Mouse (Mus musculus) forebrain, postnatal 0 days (tissue): ENCODE measurements around the gene Sptlc3. TPM values are rescaled to one million over a fixed set of nuclear protein-coding genes. Genes with fewer than 3 reads are reported as not detected.

ENCODE experiments used
- ATAC-seq: fragments of 200-750 bp; cut with Nextera tagmentation; 2 replicates; pipeline ENCODE4 v1.8.0; 2017; ENCODE audit warnings: mild to moderate bottlenecking, moderate library complexity
- DNase-seq: peaks from one replicate; pipeline ENCODE4 v3.0.0-alpha.2; 2015
- H3K27ac ChIP-seq: fragments of 300-500 bp; sonication (generic); 2 replicates; pipeline ENCODE4 v1.5.1; 2014; ENCODE audit warnings: low read depth, mild to moderate bottlenecking, antibody characterized with exemption, low read length, moderate library complexity, mixed read lengths
- H3K27me3 ChIP-seq: fragments of 300-500 bp; sonication (generic); 2 replicates; pipeline ENCODE4 v1.6.1; 2014; ENCODE audit warnings: mild to moderate bottlenecking, low read length, mixed read lengths; ENCODE audit not compliant: insufficient read depth
- H3K36me3 ChIP-seq: fragments of 300-500 bp; sonication (generic); 2 replicates; pipeline ENCODE4 v1.6.1; 2014; ENCODE audit warnings: mild to moderate bottlenecking, moderate library complexity; ENCODE audit not compliant: insufficient read depth
- H3K4me1 ChIP-seq: fragments of 300-500 bp; sonication (generic); 2 replicates; pipeline ENCODE4 v1.6.1; 2014; ENCODE audit warnings: antibody characterized with exemption; ENCODE audit not compliant: insufficient read depth
- H3K4me2 ChIP-seq: fragments of 300-500 bp; sonication (generic); 2 replicates; pipeline ENCODE4 v1.6.1; 2014; ENCODE audit warnings: low read depth, mild to moderate bottlenecking, moderate library complexity
- H3K4me3 ChIP-seq: fragments of 300-500 bp; sonication (generic); 2 replicates; pipeline ENCODE4 v1.5.1; 2014; ENCODE audit warnings: low read depth, low read length, mixed read lengths
- H3K9ac ChIP-seq: fragments of 300-500 bp; sonication (generic); 2 replicates; pipeline ENCODE4 v1.6.1; 2014; ENCODE audit warnings: mild to moderate bottlenecking
- H3K9me3 ChIP-seq: fragments of 300-500 bp; sonication (generic); 2 replicates; pipeline ENCODE4 v1.6.1; 2016; ENCODE audit warnings: low read length
- CTCF ChIP-seq: sonication (generic); IDR thresholded peaks from 2 replicates; pipeline ENCODE4 v1.5.1; 2016; ENCODE audit warnings: antibody characterized with exemption, control low read depth, low read depth
- WGBS: fragments of 180-500 bp; shearing (Covaris S2); extraction: QIAGEN DNeasy Blood & Tissue Kit; methylation state at CpG from one replicate; pipeline ENCODE4 v1.1.7; 2014; 5-methylcytosine and 5-hydroxymethylcytosine counted together
- polyA plus RNA-seq: library from polyadenylated mRNA; unstranded; fragments of >200 nt; fragmentation: Nextera tagmentation; extraction: Ambion mirVana; gene quantifications from 2 replicates; pipeline ENCODE4 v1.2.1, GENCODE M21; 2015
- total RNA-seq: library from RNA; depleted of rRNA; stranded (reverse); fragments of >200 nt; gene quantifications from 2 replicates; pipeline ENCODE4 v1.2.3, GENCODE M21; 2014

The Sptlc3 gene
- total and polyA plus RNA-seq, 2 experiments from 2014 or later = 0.27 to 0.48 TPM

DNA sequence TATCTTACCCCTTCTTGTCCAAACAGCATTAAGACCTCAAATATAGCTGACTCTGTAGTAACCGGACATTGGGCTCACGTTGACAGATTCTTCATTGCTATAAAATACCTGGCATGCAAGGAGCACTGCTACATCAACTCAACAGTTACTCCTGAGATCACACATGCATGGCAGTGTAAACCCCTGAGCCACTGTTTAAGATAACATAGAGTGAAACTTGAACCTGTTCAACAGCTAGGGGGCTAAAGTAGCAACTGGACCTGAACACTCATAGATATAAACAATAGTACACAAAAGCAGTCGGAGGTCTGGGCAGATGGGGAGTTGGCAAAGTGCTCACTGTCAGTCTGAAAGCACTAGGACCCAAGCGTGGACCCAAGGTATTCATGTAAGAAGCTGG, 140.8 kb downstream of the Sptlc3 start:
- no peaks in the 10 kb centered on the region for H3K4me1 ChIP-seq
- H3K27me3 ChIP-seq = no peaks in the 10 kb centered on the region
- H3K36me3 ChIP-seq = no peaks in the 10 kb centered on the region
- no peaks in the 10 kb centered on the region for H3K9me3 ChIP-seq
- no peak overlapping the region for H3K27ac ChIP-seq
- H3K4me2 ChIP-seq = no peak overlapping the region
- 83% methylated on average over 4 of the region's 4 CpGs for WGBS
- no peak overlapping the region for H3K4me3 ChIP-seq
- no peak overlapping the region for H3K9ac ChIP-seq
- no peak for TF ChIP-seq CTCF
- DNase-seq = no peak
- ATAC-seq = no peak

DNA sequence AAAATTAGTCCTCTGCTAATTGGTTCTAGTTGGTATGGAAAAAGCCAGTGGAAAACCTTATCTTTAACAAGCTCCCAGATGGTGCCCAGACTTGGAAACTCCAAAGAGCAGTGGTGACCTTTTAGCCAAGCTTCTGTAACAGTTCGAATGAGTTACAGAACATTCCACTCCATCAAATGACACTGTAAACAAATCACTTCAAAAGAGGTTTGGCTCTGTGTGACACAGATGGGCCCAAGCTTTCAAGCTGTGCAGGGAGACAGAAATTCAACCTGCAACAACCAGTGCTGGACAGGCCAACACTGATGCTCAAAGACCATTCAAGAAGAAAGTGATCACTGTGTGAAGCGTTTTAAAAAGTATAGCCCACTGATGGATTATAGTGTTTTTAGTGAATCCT, 144.1 kb downstream of the Sptlc3 start:
- Histone ChIP-seq H3K9me3 (no peaks in the 10 kb centered on the region), H3K4me3 (no peak overlapping the region), H3K36me3 (no peaks in the 10 kb centered on the region), H3K4me2 (no peak overlapping the region), H3K9ac (no peak overlapping the region), H3K27me3 (no peaks in the 10 kb centered on the region), H3K27ac (no peak overlapping the region), H3K4me1 (no peaks in the 10 kb centered on the region)
- ATAC-seq (no peak), DNase-seq (no peak)
- 62% methylated on average over 2 of the region's 2 CpGs for WGBS
- no peak for TF ChIP-seq CTCF

DNA sequence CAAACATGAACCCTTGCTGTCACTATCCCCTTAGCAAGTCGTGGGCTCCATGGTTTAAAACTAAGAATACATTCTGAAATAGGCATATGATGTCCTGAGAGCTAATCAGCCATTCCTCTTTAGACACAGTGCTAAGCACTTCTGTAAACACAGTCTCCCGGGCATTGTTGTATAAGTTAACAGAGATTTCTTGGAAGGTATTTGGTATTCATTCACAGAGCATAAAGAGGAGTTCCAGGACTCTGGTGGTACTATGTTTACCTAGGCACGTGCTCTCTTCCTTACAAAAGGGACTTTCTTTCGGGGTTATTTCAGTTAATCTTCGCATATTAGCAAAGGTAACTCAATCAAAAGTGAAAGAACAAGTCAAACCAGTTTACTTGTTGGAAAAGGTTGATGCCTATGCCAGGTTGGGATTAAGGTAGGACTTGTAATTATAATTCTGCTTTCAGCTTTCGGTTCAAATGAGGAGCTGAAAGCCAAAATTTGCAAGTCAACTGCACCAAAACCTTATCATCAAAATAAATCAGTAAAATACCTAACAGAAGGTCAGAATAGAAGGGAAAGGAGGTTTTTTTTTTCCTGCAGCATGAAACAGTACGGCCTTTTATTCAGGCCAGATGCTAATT, 148.2 kb downstream of the Sptlc3 start:
- ATAC-seq = no peak
- no peak overlapping the region for H3K4me2 ChIP-seq
- H3K27me3 ChIP-seq = no peaks in the 10 kb centered on the region
- DNase-seq = no peak
- no peaks in the 10 kb centered on the region for H3K36me3 ChIP-seq
- WGBS = 35% methylated on average over 7 of the region's 7 CpGs
- H3K27ac ChIP-seq = no peak overlapping the region
- no peak for TF ChIP-seq CTCF
- H3K9me3 ChIP-seq = no peaks in the 10 kb centered on the region
- H3K4me3 ChIP-seq = no peak overlapping the region
- H3K4me1 ChIP-seq = no peaks in the 10 kb centered on the region
- H3K9ac ChIP-seq = no peak overlapping the region

- H3K4me3 ChIP-seq = no peak overlapping the region
- ATAC-seq (peak; percentile 16; the same call in 1 of the 2 replicates), DNase-seq (no peak)
- H3K27me3 ChIP-seq = peaks cover 3% of the 10 kb centered on the region; the same call in 1 of the 2 replicates
- H3K27ac ChIP-seq = no peak overlapping the region
- no peak for TF ChIP-seq CTCF
- H3K36me3 ChIP-seq = no peaks in the 10 kb centered on the region
- H3K9me3 ChIP-seq = no peaks in the 10 kb centered on the region
- H3K4me1 ChIP-seq = no peaks in the 10 kb centered on the region
- no peak overlapping the region for H3K9ac ChIP-seq
- WGBS = 81% methylated on average over 3 of the region's 3 CpGs
- H3K4me2 ChIP-seq = no peak overlapping the region
Measured at GRCm38 (mm10) chr2:139649518-139649917, 155.8 kb downstream of the Sptlc3 start.

GRCm38 (mm10) chr2:139656750-139657149, 163.0 kb downstream of the Sptlc3 start:
- ATAC-seq (0 out of 2 replicates have a peak, but pooled peaks have one; percentile 29), DNase-seq (no peak)
- no peaks in the 10 kb centered on the region for H3K36me3 ChIP-seq
- H3K4me3 ChIP-seq = no peak overlapping the region
- WGBS = 23% methylated on average over 4 of the region's 4 CpGs
- peaks cover 19% of the 10 kb centered on the region for H3K27me3 ChIP-seq
- no peak overlapping the region for H3K9ac ChIP-seq
- no peak for TF ChIP-seq CTCF
- no peak overlapping the region for H3K4me2 ChIP-seq
- no peak overlapping the region for H3K27ac ChIP-seq
- H3K9me3 ChIP-seq = no peaks in the 10 kb centered on the region
- H3K4me1 ChIP-seq = no peaks in the 10 kb centered on the region

GRCm38 (mm10) chr2:139671838-139672237, 178.1 kb downstream of the Sptlc3 start:
- no peak overlapping the region for H3K27ac ChIP-seq
- ATAC-seq = no peak
- no peaks in the 10 kb centered on the region for H3K9me3 ChIP-seq
- no peaks in the 10 kb centered on the region; the same call in 1 of the 2 replicates for H3K4me1 ChIP-seq
- H3K4me2 ChIP-seq = no peak overlapping the region
- H3K27me3 ChIP-seq = peaks cover 23% of the 10 kb centered on the region
- no peak overlapping the region for H3K4me3 ChIP-seq
- no peak for DNase-seq
- WGBS = 94% methylated on average over 3 of the region's 3 CpGs
- H3K36me3 ChIP-seq = no peaks in the 10 kb centered on the region
- no peak overlapping the region for H3K9ac ChIP-seq
- no peak for TF ChIP-seq CTCF

DNA sequence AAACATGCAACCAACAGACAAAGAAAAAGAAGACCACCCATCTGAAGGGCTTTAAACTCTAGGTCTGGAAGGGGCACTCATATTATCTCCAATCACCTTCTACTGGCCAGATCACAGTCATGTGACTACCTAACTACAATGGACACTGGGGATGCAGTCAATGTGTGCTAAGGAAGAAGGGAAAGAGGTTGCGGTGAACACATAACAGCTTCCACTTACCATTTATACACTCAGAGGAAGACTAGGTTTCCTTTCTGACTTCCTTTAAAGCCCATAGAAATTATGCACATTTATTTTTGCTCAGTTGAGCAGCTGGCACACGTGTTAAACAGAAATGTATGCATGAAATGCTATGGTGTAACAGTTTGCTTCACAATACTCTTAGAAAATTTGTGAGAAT, 178.7 kb downstream of the Sptlc3 start:
- Histone ChIP-seq H3K9ac (no peak overlapping the region), H3K4me3 (no peak overlapping the region), H3K36me3 (no peaks in the 10 kb centered on the region), H3K4me1 (no peaks in the 10 kb centered on the region; the same call in 1 of the 2 replicates), H3K27ac (no peak overlapping the region), H3K9me3 (no peaks in the 10 kb centered on the region), H3K4me2 (no peak overlapping the region), H3K27me3 (peaks cover 23% of the 10 kb centered on the region)
- 47% methylated on average over 2 of the region's 2 CpGs for WGBS
- ATAC-seq (no peak), DNase-seq (no peak)
- no peak for TF ChIP-seq CTCF
